Mouse (Mus musculus) kidney, embryonic 16.5 days (tissue): ENCODE measurements around the gene Pde10a. TPM values are rescaled to one million over a fixed set of nuclear protein-coding genes. Genes with fewer than 3 reads are reported as not detected.

Experiments
- ATAC-seq: fragments of 200-750 bp; cut with Nextera tagmentation; 2 replicates; pipeline ENCODE4 v1.8.0; 2017; ENCODE audit warnings: moderate TSS enrichment; ENCODE audit not compliant: low FRiP score, low TSS enrichment
- H3K27ac ChIP-seq: fragments of 300-500 bp; sonication (generic); 2 replicates; pipeline ENCODE4 v1.5.1; 2014; ENCODE audit warnings: low read length
- H3K27me3 ChIP-seq: fragments of 300-500 bp; sonication (generic); 2 replicates; pipeline ENCODE4 v1.6.1; 2014; ENCODE audit warnings: low read length, control low read depth, mixed read lengths; ENCODE audit not compliant: insufficient read depth
- H3K36me3 ChIP-seq: fragments of 300-500 bp; sonication (generic); 2 replicates; pipeline ENCODE4 v1.6.1; 2014; ENCODE audit warnings: low read length, control low read depth, mixed read lengths; ENCODE audit not compliant: insufficient read depth
- H3K4me1 ChIP-seq: fragments of 300-500 bp; sonication (generic); 2 replicates; pipeline ENCODE4 v1.6.1; 2014; ENCODE audit warnings: low read length, control low read depth, mixed read lengths; ENCODE audit not compliant: insufficient read depth
- H3K4me2 ChIP-seq: fragments of 300-500 bp; sonication (generic); replicated peaks from 2 replicates; pipeline ENCODE4 v1.6.1; 2014; ENCODE audit warnings: low read depth, low read length
- H3K4me3 ChIP-seq: fragments of 300-500 bp; sonication (generic); 2 replicates; pipeline ENCODE4 v1.5.1; 2014; ENCODE audit warnings: mild to moderate bottlenecking, low read length
- H3K9ac ChIP-seq: fragments of 300-500 bp; sonication (generic); replicated peaks from 2 replicates; pipeline ENCODE4 v1.6.1; 2014; ENCODE audit warnings: low read length
- H3K9me3 ChIP-seq: fragments of 300-500 bp; sonication (generic); 2 replicates; pipeline ENCODE4 v1.6.1; 2016; ENCODE audit warnings: low read length, control low read depth
- WGBS: fragments of 180-500 bp; shearing (Covaris S2); extraction: QIAGEN DNeasy Blood & Tissue Kit; methylation state at CpG from one replicate; pipeline ENCODE4 v1.1.7; 2014; 5-methylcytosine and 5-hydroxymethylcytosine counted together
- polyA plus RNA-seq: library from polyadenylated mRNA; unstranded; fragments of >200 nt; fragmentation: Nextera tagmentation; extraction: Ambion mirVana; gene quantifications from 2 replicates; pipeline ENCODE4 v1.2.1, GENCODE M21; 2015

Pde10a gene
- polyA plus RNA-seq, 1 experiment from 2014 or later, result 1.3 TPM

- H3K27ac ChIP-seq, result no peak overlapping the region
- no peaks in the 10 kb centered on the region for H3K36me3 ChIP-seq
- no peak overlapping the region for H3K4me2 ChIP-seq
- H3K4me1 ChIP-seq, result no peaks in the 10 kb centered on the region
- 89% methylated on average over 4 of the region's 4 CpGs for WGBS
- no peaks in the 10 kb centered on the region for H3K9me3 ChIP-seq
- ATAC-seq, result no peak
- no peak overlapping the region for H3K4me3 ChIP-seq
- H3K9ac ChIP-seq, result no peak overlapping the region
- H3K27me3 ChIP-seq, result no peaks in the 10 kb centered on the region
These were observed 255.3 kb downstream of the Pde10a start for GRCm38 (mm10) chr17:8780484-8780883.

- Histone ChIP-seq H3K4me2 (no peak overlapping the region), H3K9me3 (no peaks in the 10 kb centered on the region), H3K9ac (no peak overlapping the region), H3K27ac (no peak overlapping the region), H3K4me3 (no peak overlapping the region), H3K36me3 (no peaks in the 10 kb centered on the region), H3K4me1 (no peaks in the 10 kb centered on the region), H3K27me3 (no peaks in the 10 kb centered on the region)
- 89% methylated on average over 2 of the region's 2 CpGs for WGBS
- ATAC-seq, result no peak
These were observed 255.9 kb downstream of the Pde10a start for GRCm38 (mm10) chr17:8781040-8781439.

- H3K27ac ChIP-seq, result no peak overlapping the region
- no peaks in the 10 kb centered on the region for H3K4me1 ChIP-seq
- ATAC-seq, result no peak
- no peak overlapping the region for H3K9ac ChIP-seq
- 76% methylated on average over 1 of the region's 1 CpGs for WGBS
- H3K9me3 ChIP-seq, result no peaks in the 10 kb centered on the region
- no peak overlapping the region for H3K4me2 ChIP-seq
- H3K4me3 ChIP-seq, result no peak overlapping the region
- no peaks in the 10 kb centered on the region for H3K27me3 ChIP-seq
- H3K36me3 ChIP-seq, result no peaks in the 10 kb centered on the region
These were observed 256.4 kb downstream of the Pde10a start for GRCm38 (mm10) chr17:8781576-8781975.

GRCm38 (mm10) chr17:8785908-8786307 lies 260.7 kb downstream of the Pde10a start:
- no peaks in the 10 kb centered on the region for H3K27me3 ChIP-seq
- 90% methylated on average over 6 of the region's 6 CpGs for WGBS
- no peak for ATAC-seq
- H3K4me1 ChIP-seq, result no peaks in the 10 kb centered on the region
- no peak overlapping the region for H3K4me2 ChIP-seq
- H3K9ac ChIP-seq, result no peak overlapping the region
- H3K27ac ChIP-seq, result no peak overlapping the region
- H3K36me3 ChIP-seq, result no peaks in the 10 kb centered on the region
- H3K9me3 ChIP-seq, result no peaks in the 10 kb centered on the region
- H3K4me3 ChIP-seq, result no peak overlapping the region

- WGBS, result 89% methylated on average over 4 of the region's 4 CpGs
These were observed 261.3 kb downstream of the Pde10a start for GRCm38 (mm10) chr17:8786484-8786883.

GRCm38 (mm10) chr17:8787762-8788161 lies 262.6 kb downstream of the Pde10a start:
- ATAC-seq, result peak; percentile 59
- H3K4me2 ChIP-seq, result no peak overlapping the region
- no peak overlapping the region for H3K27ac ChIP-seq
- no peaks in the 10 kb centered on the region for H3K36me3 ChIP-seq
- no peak overlapping the region for H3K4me3 ChIP-seq
- no peaks in the 10 kb centered on the region for H3K9me3 ChIP-seq
- 36% methylated on average over 8 of the region's 8 CpGs for WGBS
- no peaks in the 10 kb centered on the region for H3K4me1 ChIP-seq
- no peak overlapping the region for H3K9ac ChIP-seq
- 0 out of 2 replicates have a peak, but pooled peaks cover 2% of the 10 kb centered on the region for H3K27me3 ChIP-seq

More at GRCm38 (mm10) chr17:8786484-8786883, 261.3 kb downstream of the Pde10a start:
- no peak overlapping the region for H3K9ac ChIP-seq
- H3K4me1 ChIP-seq, result no peaks in the 10 kb centered on the region
- no peak for ATAC-seq
- H3K4me3 ChIP-seq, result no peak overlapping the region
- no peaks in the 10 kb centered on the region for H3K9me3 ChIP-seq
- no peak overlapping the region for H3K4me2 ChIP-seq
- no peaks in the 10 kb centered on the region for H3K36me3 ChIP-seq
- H3K27ac ChIP-seq, result no peak overlapping the region
- no peaks in the 10 kb centered on the region for H3K27me3 ChIP-seq

DNA sequence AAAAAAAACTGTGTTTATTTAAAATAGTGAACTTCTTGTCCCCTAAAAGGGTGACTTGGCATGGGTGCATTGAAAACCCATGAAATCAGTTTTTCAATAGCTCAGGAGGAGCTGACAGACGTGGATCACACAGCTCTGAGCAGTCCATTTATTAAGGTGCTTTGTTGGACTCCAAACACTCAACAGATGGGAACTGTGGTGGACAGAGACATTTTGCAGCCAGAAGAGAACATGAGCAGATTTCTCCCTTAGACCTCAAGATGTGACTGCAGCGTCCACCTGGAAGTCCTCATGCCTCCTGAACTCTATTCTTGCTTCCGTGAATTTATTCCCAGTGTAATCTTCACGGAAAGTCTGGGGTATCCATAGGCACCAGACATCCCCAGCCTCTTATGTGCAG lies 266.4 kb downstream of the Pde10a start:
- no peak overlapping the region for H3K9ac ChIP-seq
- no peak overlapping the region for H3K4me2 ChIP-seq
- WGBS, result 82% methylated on average over 4 of the region's 4 CpGs
- no peak for ATAC-seq
- H3K27ac ChIP-seq, result no peak overlapping the region
- no peaks in the 10 kb centered on the region for H3K9me3 ChIP-seq
- H3K27me3 ChIP-seq, result peaks cover 19% of the 10 kb centered on the region
- no peak overlapping the region for H3K4me3 ChIP-seq
- no peaks in the 10 kb centered on the region for H3K36me3 ChIP-seq
- no peaks in the 10 kb centered on the region for H3K4me1 ChIP-seq

DNA sequence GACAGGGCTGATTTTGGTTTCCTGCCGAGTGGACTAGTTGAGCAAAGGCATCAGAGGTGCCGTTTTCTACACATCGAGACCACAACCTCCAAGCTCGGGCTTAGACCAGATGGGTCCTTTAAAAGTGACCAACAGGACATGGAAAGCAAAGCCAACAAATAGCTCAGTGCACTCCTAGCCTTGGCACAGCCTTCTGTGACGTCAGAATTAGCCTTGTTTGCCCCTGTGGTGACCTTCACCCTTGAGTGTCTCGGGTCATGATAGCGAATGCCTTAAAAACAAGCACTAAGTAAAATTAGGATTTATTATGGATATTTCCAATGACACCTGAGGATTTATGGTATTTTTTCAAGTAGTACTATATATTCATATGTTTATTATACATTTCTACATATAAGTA lies 267.4 kb downstream of the Pde10a start:
- Histone ChIP-seq H3K4me2 (no peak overlapping the region), H3K9ac (no peak overlapping the region), H3K4me1 (no peaks in the 10 kb centered on the region), H3K27me3 (peaks cover 25% of the 10 kb centered on the region), H3K9me3 (no peaks in the 10 kb centered on the region), H3K4me3 (no peak overlapping the region), H3K36me3 (no peaks in the 10 kb centered on the region), H3K27ac (no peak overlapping the region)
- 44% methylated on average over 7 of the region's 7 CpGs for WGBS
- 0 out of 2 replicates have a peak, but pooled peaks have one; percentile 12 for ATAC-seq

- peaks cover 51% of the 10 kb centered on the region for H3K27me3 ChIP-seq
- no peak for ATAC-seq
- WGBS, result 11% methylated on average over 2 of the region's 2 CpGs
These were observed 272.5 kb downstream of the Pde10a start for GRCm38 (mm10) chr17:8797624-8798023.

GRCm38 (mm10) chr17:8798531-8799295 lies 273.5 kb downstream of the Pde10a start:
- 3% methylated on average over 12 of the region's 12 CpGs for WGBS

More at GRCm38 (mm10) chr17:8797624-8798023, 272.5 kb downstream of the Pde10a start:
- Histone ChIP-seq H3K4me2 (no peak overlapping the region), H3K36me3 (no peaks in the 10 kb centered on the region), H3K4me3 (no peak overlapping the region), H3K9ac (no peak overlapping the region), H3K4me1 (peaks cover 12% of the 10 kb centered on the region), H3K27ac (no peak overlapping the region), H3K9me3 (no peaks in the 10 kb centered on the region)

More at GRCm38 (mm10) chr17:8798531-8799295, 273.5 kb downstream of the Pde10a start:
- H3K27me3 ChIP-seq, result peaks cover 57% of the 10 kb centered on the region
- H3K4me3 ChIP-seq, result no peak overlapping the region
- no peak overlapping the region for H3K27ac ChIP-seq
- no peak overlapping the region for H3K4me2 ChIP-seq
- H3K9me3 ChIP-seq, result no peaks in the 10 kb centered on the region
- H3K4me1 ChIP-seq, result peaks cover 20% of the 10 kb centered on the region
- H3K9ac ChIP-seq, result no peak overlapping the region
- H3K36me3 ChIP-seq, result no peaks in the 10 kb centered on the region
- no peak for ATAC-seq
